Comparison of ENCODE assay signal across 8 mouse cellular contexts in genomic region chr7:101970821-101971461, GRCm38 (mm10). TPM values are rescaled to one million over a fixed set of nuclear protein-coding genes. Genes with fewer than 3 reads are reported as not detected.
DNase-seq lines count a peak whose midpoint lies in the region; ATAC-seq and TF ChIP-seq lines count a peak whose summit lies in the region.

No protein-coding gene starts in this region.

- peaks cover 4% of the 10 kb centered on the region; the same call in 1 of the 2 replicates for H3K4me1 ChIP-seq in cortical plate, adult 2 months (ENCODE audit: control insufficient read depth, insufficient read depth, low read length)
- peaks cover 17% of the 10 kb centered on the region; the same call in 1 of the 2 replicates for H3K4me1 ChIP-seq in hindbrain, postnatal 0 days (ENCODE audit: insufficient read depth, low read length)

- ATAC-seq in activated CD4-positive, CD25-positive, alpha-beta regulatory T cell, adult 4 months: peak; percentile 60
- peak; percentile 89 for ATAC-seq in hindbrain, postnatal 0 days
- peak; percentile 52 for ATAC-seq in megakaryocyte, adult 5-6 weeks (ENCODE audit: poor library complexity, severe bottlenecking)

- H3K9me3 ChIP-seq in hindbrain, postnatal 0 days (ENCODE audit: low read length): no peaks in the 10 kb centered on the region

- no peaks in the 10 kb centered on the region for H3K27me3 ChIP-seq in hindbrain, postnatal 0 days (ENCODE audit: insufficient read depth, low read length)

- H3K36me3 ChIP-seq in hindbrain, postnatal 0 days (ENCODE audit: insufficient read depth, low read length): no peaks in the 10 kb centered on the region

- 2% methylated on average over 19 of the region's 19 CpGs for WGBS in hindbrain, postnatal 0 days

- peak overlapping the region; percentile 73 for H3K27ac ChIP-seq in cortical plate, adult 2 months (ENCODE audit: insufficient read depth, low read length)
- H3K27ac ChIP-seq in hindbrain, postnatal 0 days: peak overlapping the region; percentile 99

- peak overlapping the region; percentile 78 for H3K4me2 ChIP-seq in hindbrain, postnatal 0 days (ENCODE audit: low read depth, low read length)

- H3K9ac ChIP-seq in hindbrain, postnatal 0 days (replicated peaks; ENCODE audit: low read length): peak overlapping the region; percentile 97

- 0 out of 2 replicates have a peak, but pooled peaks have one; percentile 14 for TF ChIP-seq POLR2A in cortical plate, adult 2 months (IDR thresholded peaks at IDR 0.05; ENCODE audit: extremely low read depth, insufficient read depth, low read length)

- peak overlapping the region; percentile 74 for H3K4me3 ChIP-seq in cortical plate, adult 2 months (ENCODE audit: insufficient read depth, low read length)
- peak overlapping the region; percentile 61 for H3K4me3 ChIP-seq in hindbrain, postnatal 0 days (ENCODE audit: low read length)

- TF ChIP-seq CTCF in cortical plate, adult 2 months (IDR thresholded peaks at IDR 0.05; ENCODE audit: extremely low read depth, insufficient read depth, low read length): no peak
- TF ChIP-seq CTCF in hindbrain, postnatal 0 days (IDR thresholded peaks at IDR 0.05; ENCODE audit: low read depth): peak; percentile 34; the same call in 1 of the 2 replicates

- DNase-seq in gastrocnemius, adult 8-10 months (ENCODE audit: low spot score in 2 of 2): peak; percentile 54 to 68
- peak; percentile 92 for DNase-seq in hindbrain, postnatal 0 days (ENCODE audit: low spot score)
- DNase-seq in left cerebral cortex, adult 8-10 months (ENCODE audit: low spot score in 2 of 2): peak; percentile 60 to 72
- peak; percentile 73 to 86 for DNase-seq in right cerebral cortex, adult 2 months (ENCODE audit: low spot score in 2 of 2)
- peak; percentile 13 for DNase-seq in urinary bladder, postnatal 10 days (ENCODE audit: low spot score)

RNA-seq across cellular contexts. Expression of gene Numa1, which starts 37.0 kb away (rescaled TPM):
- polyA plus RNA-seq in activated CD4-positive, CD25-positive, alpha-beta regulatory T cell, adult 4 months (2017; shearing (Covaris generic)): 10 to 100 TPM; 59.1 to 76.8 TPM
- 51.6 and 54.9 TPM in 2 replicates for polyA plus RNA-seq in cortical plate, adult 2 months (2012; rRNA removed)
- 10 to 100 TPM; 46.9 to 56.4 (median 51.8) TPM for total RNA-seq in gastrocnemius, adult 8-10 months (2022)
- 82.9 and 89.3 TPM in 2 replicates for total RNA-seq in hindbrain, postnatal 0 days (2014; rRNA removed)
- polyA plus RNA-seq in hindbrain, postnatal 0 days (2015; fragmentation: Nextera tagmentation; extraction: Ambion mirVana): 24.4 and 26.5 TPM in 2 replicates
- total RNA-seq in left cerebral cortex, adult 8-10 months (2022): 100 to 1,000 TPM in 2 of 4 experiments, 10 to 100 TPM in 2; 98.8 to 108 (median 101) TPM
- total RNA-seq in megakaryocyte, adult 5-6 weeks (2015): 71.4 and 82.2 TPM in 2 replicates
- 122 and 139 TPM in 2 replicates for total RNA-seq in megakaryocyte, adult 5-6 weeks (2017)

RNA-seq across cellular contexts. Expression of gene Lrrc51, which starts 37.2 kb away (rescaled TPM):
- 1 to 10 TPM; 1.8 to 2.0 TPM for polyA plus RNA-seq in activated CD4-positive, CD25-positive, alpha-beta regulatory T cell, adult 4 months (2017; shearing (Covaris generic))
- polyA plus RNA-seq in cortical plate, adult 2 months (2012; rRNA removed): 11.8 and 12.6 TPM in 2 replicates
- 1 to 10 TPM; 3.0 to 4.3 (median 3.8) TPM for total RNA-seq in gastrocnemius, adult 8-10 months (2022)
- 5.2 and 6.5 TPM in 2 replicates for total RNA-seq in hindbrain, postnatal 0 days (2014; rRNA removed)
- 9.7 and 12.1 TPM in 2 replicates for polyA plus RNA-seq in hindbrain, postnatal 0 days (2015; fragmentation: Nextera tagmentation; extraction: Ambion mirVana)
- total RNA-seq in left cerebral cortex, adult 8-10 months (2022): 1 to 10 TPM; 3.7 to 8.1 (median 5.8) TPM
- total RNA-seq in megakaryocyte, adult 5-6 weeks (2015): 0.82 and 1.1 TPM in 2 replicates
- 0.70 TPM in 1 of 2 replicates, not detected in the other for total RNA-seq in megakaryocyte, adult 5-6 weeks (2017)

RNA-seq across cellular contexts. Expression of gene Il18bp, which starts 47.5 kb away (rescaled TPM):
- 1 to 10 TPM; 5.2 to 8.0 TPM for polyA plus RNA-seq in activated CD4-positive, CD25-positive, alpha-beta regulatory T cell, adult 4 months (2017; shearing (Covaris generic))
- polyA plus RNA-seq in cortical plate, adult 2 months (2012; rRNA removed): 11.8 and 12.7 TPM in 2 replicates
- 1 to 10 TPM in 3 of 4 experiments, under 1 TPM in 1; 0.82 to 2.7 (median 1.7) TPM for total RNA-seq in gastrocnemius, adult 8-10 months (2022)
- 7.1 and 14.7 TPM in 2 replicates for total RNA-seq in hindbrain, postnatal 0 days (2014; rRNA removed)
- 3.0 and 3.3 TPM in 2 replicates for polyA plus RNA-seq in hindbrain, postnatal 0 days (2015; fragmentation: Nextera tagmentation; extraction: Ambion mirVana)
- total RNA-seq in left cerebral cortex, adult 8-10 months (2022): 1 to 10 TPM; 6.6 to 8.1 (median 7.8) TPM
- 8.8 and 11.1 TPM in 2 replicates for total RNA-seq in megakaryocyte, adult 5-6 weeks (2015)
- 4.9 and 5.4 TPM in 2 replicates for total RNA-seq in megakaryocyte, adult 5-6 weeks (2017)

Comparison
In these comparisons a context has a peak if more than half of its experiments do, and no peak if none do; other contexts are left out.
1. Peak in every context shown above with its lines: DNase-seq, ATAC-seq, H3K4me3 ChIP-seq and H3K27ac ChIP-seq.
2. DNase-seq: peak in every context shown above with its lines; median percentile 92 in hindbrain, postnatal 0 days; 80 in right cerebral cortex, adult 2 months; 66 in left cerebral cortex, adult 8-10 months; 61 in gastrocnemius, adult 8-10 months; 13 in urinary bladder, postnatal 10 days.